In genomic region chr3:58120051-58120450, GRCm38 (mm10) we compare ENCODE assay signal across 23 mouse cellular contexts.
DNase-seq lines count a peak whose midpoint lies in the region; ATAC-seq and TF ChIP-seq lines count a peak whose summit lies in the region.
"Had no signal": no experiment of that assay in that cellular context is flagged by ENCODE, and none has a peak within 500 bp of the region (broad histone marks: within the 10 kb centered on the region; RNA-seq: fewer than 3 reads in every experiment).

No protein-coding gene starts in this region.

- peak; percentile 11 for DNase-seq in 416B (ENCODE audit: low read depth)
- peak; percentile 59 for DNase-seq in ES-CJ7 (ENCODE audit: low read depth, low spot score)
- peak; percentile 16 for DNase-seq in WW6 (ENCODE audit: low read depth, low spot score)
- DNase-seq in gastrocnemius, postnatal 25 days, result no peak
- DNase-seq: adrenal gland, adult 8-10 months; adrenal gland, postnatal 14 days; adrenal gland, postnatal 36 days; B cell, adult 2 months; cerebellum, adult 11-12 months; cerebellum, adult 2 months; cerebellum, adult 9-10 months; cerebellum, postnatal 10 days; cerebellum, postnatal 25 days; forebrain, postnatal 0 days had no signal

- H3K4me1 ChIP-seq in hindbrain, embryonic 13.5 days (replicated peaks), result peaks cover 3% of the 10 kb centered on the region; the same call in 1 of the 2 replicates
- H3K4me1 ChIP-seq in intestine, postnatal 0 days (replicated peaks; ENCODE audit: control insufficient read depth, insufficient read depth, low read length), result no peaks in the 10 kb centered on the region
- H3K4me1 ChIP-seq: embryonic facial prominence, embryonic 10.5 days; embryonic facial prominence, embryonic 12.5 days had no signal

- H3K27me3 ChIP-seq in hindbrain, embryonic 13.5 days, result no peaks in the 10 kb centered on the region
- H3K27me3 ChIP-seq in intestine, postnatal 0 days (replicated peaks; ENCODE audit: control insufficient read depth, insufficient read depth, low read length), result no peaks in the 10 kb centered on the region
- H3K27me3 ChIP-seq: CH12.LX; embryonic facial prominence, embryonic 12.5 days; forebrain, embryonic 13.5 days; forebrain, embryonic 15.5 days had no signal

- WGBS in hindbrain, embryonic 13.5 days, result 55% methylated on average over 3 of the region's 3 CpGs
- 51% methylated on average over 3 of the region's 3 CpGs for WGBS in intestine, postnatal 0 days

- no peaks in the 10 kb centered on the region for H3K36me3 ChIP-seq in hindbrain, embryonic 13.5 days
- H3K36me3 ChIP-seq in intestine, postnatal 0 days (ENCODE audit: control insufficient read depth, insufficient read depth), result no peaks in the 10 kb centered on the region
- H3K36me3 ChIP-seq: embryonic facial prominence, embryonic 10.5 days; embryonic facial prominence, embryonic 12.5 days; forebrain, embryonic 15.5 days had no signal

- H3K4me3 ChIP-seq in hindbrain, embryonic 13.5 days, result no peak overlapping the region
- H3K4me3 ChIP-seq in intestine, postnatal 0 days (ENCODE audit: low read depth, low read length), result no peak overlapping the region
- H3K4me3 ChIP-seq: embryonic facial prominence, embryonic 10.5 days; embryonic facial prominence, embryonic 12.5 days; forebrain, embryonic 13.5 days; forebrain, embryonic 15.5 days had no signal

- no peak overlapping the region for H3K27ac ChIP-seq in hindbrain, embryonic 13.5 days
- no peak overlapping the region for H3K27ac ChIP-seq in intestine, postnatal 0 days (ENCODE audit: low read depth, low read length)
- H3K27ac ChIP-seq: embryonic facial prominence, embryonic 10.5 days; embryonic facial prominence, embryonic 12.5 days; forebrain, embryonic 13.5 days; forebrain, embryonic 15.5 days had no signal

- H3K9me3 ChIP-seq in hindbrain, embryonic 13.5 days, result no peaks in the 10 kb centered on the region
- H3K9me3 ChIP-seq in intestine, postnatal 0 days (ENCODE audit: control insufficient read depth), result no peaks in the 10 kb centered on the region
- H3K9me3 ChIP-seq: embryonic facial prominence, embryonic 10.5 days; embryonic facial prominence, embryonic 12.5 days; forebrain, embryonic 13.5 days; forebrain, embryonic 15.5 days had no signal

- TF ChIP-seq CTCF in intestine, postnatal 0 days (IDR thresholded peaks at IDR 0.05; ENCODE audit: low read depth), result no peak

- H3K9ac ChIP-seq in hindbrain, embryonic 13.5 days, result no peak overlapping the region
- H3K9ac ChIP-seq in intestine, postnatal 0 days (ENCODE audit: low read depth, low read length), result no peak overlapping the region
- H3K9ac ChIP-seq: embryonic facial prominence, embryonic 12.5 days; forebrain, embryonic 13.5 days; forebrain, embryonic 15.5 days; forebrain, postnatal 0 days had no signal

- no peak overlapping the region for H3K4me2 ChIP-seq in hindbrain, embryonic 13.5 days
- no peak overlapping the region for H3K4me2 ChIP-seq in intestine, postnatal 0 days (replicated peaks; ENCODE audit: low read depth)
- H3K4me2 ChIP-seq: embryonic facial prominence, embryonic 12.5 days; forebrain, embryonic 13.5 days; forebrain, embryonic 15.5 days had no signal

- no peak for ATAC-seq in hindbrain, embryonic 13.5 days (ENCODE audit: low FRiP score)
- ATAC-seq in intestine, postnatal 0 days, result no peak
- ATAC-seq: activated CD4-positive, CD25-positive, alpha-beta regulatory T cell, adult 4 months; CD4-positive, CD25-positive, alpha-beta regulatory T cell, adult 4 months; forebrain, embryonic 13.5 days; forebrain, embryonic 15.5 days; forebrain, postnatal 0 days had no signal
